Mouse (Mus musculus) heart, adult 2 months (tissue): ENCODE data around the gene Slc16a1.

ENCODE experiments used
- CTCF ChIP-seq: fragments of 200-600 bp; IDR thresholded peaks from 2 replicates; pipeline ENCODE4 v1.8.1; 2022; ENCODE audit warnings: antibody characterized with exemption, mild to moderate bottlenecking, moderate library complexity
- POLR2A ChIP-seq: fragments of 200-500 bp; IDR thresholded peaks from 2 replicates; pipeline ENCODE4 v1.6.1; 2011; ENCODE audit warnings: mild to moderate bottlenecking, low read depth, low read length, control low read depth; ENCODE audit not compliant: insufficient read depth

DNA sequence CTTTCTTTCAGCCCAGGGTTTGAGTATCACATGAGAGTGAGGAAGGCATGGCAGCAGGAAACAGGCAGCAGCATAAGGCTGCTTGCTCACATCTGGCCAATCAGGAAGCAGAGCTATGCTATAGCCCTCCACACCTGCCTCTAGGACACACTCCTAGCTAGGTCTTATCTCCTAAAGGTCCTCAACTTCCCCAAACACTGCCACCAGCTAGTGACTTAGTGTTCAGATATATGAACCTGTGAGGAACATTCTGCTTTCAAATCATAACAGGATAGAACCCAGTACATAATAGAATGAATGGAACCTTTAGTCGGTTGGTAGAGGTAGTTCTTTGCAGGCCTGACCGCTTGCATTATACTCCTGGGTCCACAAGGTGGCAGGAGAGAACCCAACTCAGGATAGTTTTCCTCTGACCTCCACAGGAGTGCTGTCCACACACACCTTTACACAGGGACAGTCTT is 5.4 kb downstream of the Slc16a1 start:
- TF ChIP-seq POLR2A (no peak), CTCF (peak; percentile 95)
